Mouse (Mus musculus): ENCODE data around the gene Hmcn1.

The Hmcn1 gene

DNA sequence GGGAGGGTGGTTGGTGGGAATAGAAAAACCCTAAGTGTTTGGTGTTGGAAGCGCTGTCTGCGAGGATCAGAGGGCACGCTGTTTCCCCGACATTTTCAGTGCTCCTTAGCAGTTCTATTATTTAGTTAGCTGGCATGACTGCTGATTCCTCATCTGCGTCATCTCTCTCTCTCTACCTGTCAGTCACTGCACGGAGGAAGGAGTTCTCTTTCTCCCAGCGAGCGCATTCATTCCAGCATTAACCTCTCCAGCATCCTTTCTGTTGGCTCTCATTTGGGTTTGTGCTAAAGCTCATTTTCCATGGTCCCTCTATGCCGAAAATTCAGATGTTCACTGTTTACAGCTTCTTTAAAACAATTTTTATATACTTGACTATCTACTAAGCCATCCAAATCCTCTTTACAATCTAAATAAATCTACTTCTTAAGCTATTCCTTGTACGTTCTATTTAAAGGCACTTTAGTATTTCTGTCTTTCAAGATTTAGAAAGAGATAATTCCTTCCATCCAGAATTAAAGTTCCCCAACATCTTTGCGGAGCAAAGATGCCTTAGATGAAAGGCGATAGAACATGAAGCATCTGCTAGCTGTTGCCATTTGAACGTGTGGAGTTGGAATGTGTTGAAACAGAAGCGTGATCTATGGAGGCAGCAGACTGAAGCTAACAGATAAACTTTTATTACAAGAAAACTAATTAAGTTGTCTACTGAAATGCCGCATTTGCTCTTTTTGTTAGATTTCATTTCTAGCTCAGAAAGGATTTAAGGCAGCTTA, 210.0 kb downstream of the Hmcn1 start:
- no peak for DNase-seq (ENCODE audit: low read depth, low spot score)

- DNase-seq (ENCODE audit: low read depth, low spot score) = no peak
These were observed 213.3 kb downstream of the Hmcn1 start for GRCm38 (mm10) chr1:150779902-150780301.

GRCm38 (mm10) chr1:150776741-150777140, 216.5 kb downstream of the Hmcn1 start:
- no peak for DNase-seq (ENCODE audit: low read depth, low spot score)

- DNase-seq (ENCODE audit: low read depth, low spot score) = no peak
These were observed 217.5 kb downstream of the Hmcn1 start for GRCm38 (mm10) chr1:150775742-150776141.

GRCm38 (mm10) chr1:150772958-150773357, 220.3 kb downstream of the Hmcn1 start:
- DNase-seq (ENCODE audit: low read depth, low spot score) = no peak

- no peak for DNase-seq (ENCODE audit: low read depth, low spot score)
These were observed 222.2 kb downstream of the Hmcn1 start for GRCm38 (mm10) chr1:150770948-150771521.

- no peak for DNase-seq (ENCODE audit: low read depth, low spot score)
These were observed 223.4 kb downstream of the Hmcn1 start for GRCm38 (mm10) chr1:150769836-150770235.

DNA sequence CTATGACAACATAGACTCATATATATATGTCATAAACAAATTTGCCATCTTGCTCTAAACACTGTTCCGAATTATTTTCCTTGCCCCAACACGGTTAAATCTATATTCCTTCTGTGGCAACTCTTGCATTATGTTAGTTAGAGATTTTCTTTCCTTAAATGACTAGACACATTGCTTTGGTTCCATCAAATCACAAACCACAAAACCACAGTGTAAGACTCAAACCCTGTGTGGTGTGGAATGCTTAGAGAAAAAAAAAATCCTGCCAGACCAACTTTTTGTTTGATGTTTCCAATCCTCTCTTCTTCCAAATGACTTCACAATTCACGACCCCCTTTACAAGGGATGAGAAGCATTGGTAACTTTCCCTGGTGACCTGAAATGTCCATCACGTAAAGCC, 231.6 kb downstream of the Hmcn1 start:
- DNase-seq (ENCODE audit: low read depth, low spot score) = no peak

GRCm38 (mm10) chr1:150760801-150761331, 232.4 kb downstream of the Hmcn1 start:
- DNase-seq (ENCODE audit: low read depth, low spot score) = no peak

GRCm38 (mm10) chr1:150759476-150760079, 233.7 kb downstream of the Hmcn1 start:
- DNase-seq (ENCODE audit: low read depth, low spot score) = no peak

GRCm38 (mm10) chr1:150753920-150754319, 239.3 kb downstream of the Hmcn1 start:
- DNase-seq (ENCODE audit: low read depth, low spot score) = no peak

GRCm38 (mm10) chr1:150748783-150749182, 244.5 kb downstream of the Hmcn1 start:
- DNase-seq (ENCODE audit: low read depth, low spot score) = no peak

DNA sequence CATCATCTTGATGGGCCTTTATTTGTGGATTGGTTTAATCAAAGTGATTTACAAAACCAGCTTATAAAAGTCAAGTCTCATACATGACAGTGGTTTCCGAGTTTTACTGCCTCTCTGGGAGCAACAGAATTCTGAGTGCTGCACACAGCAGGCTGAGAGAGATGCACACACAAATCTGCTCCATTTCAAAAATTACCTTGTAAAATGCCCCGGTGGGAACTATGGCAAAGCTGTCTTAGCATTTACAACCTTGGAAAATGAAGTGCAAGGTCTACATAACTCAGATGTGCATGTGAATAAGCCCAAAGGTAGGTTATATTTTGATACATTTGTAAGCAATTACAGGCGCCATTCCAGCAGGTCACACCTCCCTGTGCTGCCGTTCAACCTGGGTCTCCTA, 245.5 kb downstream of the Hmcn1 start:
- DNase-seq (ENCODE audit: low read depth, low spot score) = no peak

- DNase-seq (ENCODE audit: low read depth, low spot score) = no peak
These were observed 250.0 kb downstream of the Hmcn1 start for GRCm38 (mm10) chr1:150743097-150743843.

DNA sequence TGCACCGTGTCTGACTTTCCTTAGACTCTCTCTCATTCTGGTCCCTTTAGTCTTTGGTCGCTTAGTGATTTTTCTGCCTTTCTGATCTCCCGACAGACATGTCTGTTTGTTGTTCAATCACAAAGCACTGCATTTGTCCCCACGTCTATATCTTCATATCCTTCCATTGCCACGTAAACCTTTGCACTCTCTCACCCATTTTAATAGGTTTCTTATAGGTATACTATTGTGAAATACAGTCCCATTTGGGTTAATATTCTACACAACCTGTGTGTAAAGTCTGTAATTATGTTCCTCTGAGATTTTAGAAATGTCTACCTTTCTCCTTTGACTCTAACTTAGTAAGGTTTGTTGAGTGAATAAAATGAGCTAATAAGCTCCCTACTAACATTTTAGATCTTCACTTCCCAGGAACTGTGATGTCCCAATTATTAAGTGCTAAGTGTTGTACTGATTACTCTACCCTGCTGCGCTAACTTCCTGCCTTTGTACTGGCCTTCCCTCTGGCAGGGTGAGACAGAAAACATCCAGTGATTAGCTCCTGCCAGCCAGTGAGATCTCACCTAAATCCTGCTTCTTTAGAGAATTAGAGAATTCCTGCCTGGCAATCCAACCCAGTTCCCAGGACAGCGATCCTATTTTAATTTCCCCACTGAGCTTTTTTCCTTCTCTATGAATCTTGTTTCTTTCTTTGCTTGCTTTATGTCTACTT, 250.7 kb downstream of the Hmcn1 start:
- DNase-seq (ENCODE audit: low read depth, low spot score) = no peak

DNA sequence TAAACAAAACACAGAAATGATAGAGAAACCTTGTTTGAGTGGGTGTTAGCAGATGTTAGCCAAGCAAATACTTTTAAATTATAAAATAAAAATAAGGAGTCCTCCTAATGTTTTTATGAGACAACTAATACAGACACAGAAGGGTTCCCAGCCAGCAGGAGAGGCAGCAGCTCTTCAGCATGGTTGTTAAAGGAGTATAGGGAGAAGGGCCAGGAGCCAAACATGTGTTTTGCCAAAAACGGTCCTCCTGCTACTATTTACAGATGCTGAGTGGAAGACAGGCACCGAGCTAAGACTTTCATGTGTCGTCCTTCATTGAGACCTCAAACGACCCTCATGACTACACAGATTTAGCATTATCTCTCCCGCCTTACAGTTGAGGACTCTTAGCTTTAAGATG, 281.8 kb downstream of the Hmcn1 start:
- no peak for DNase-seq (ENCODE audit: low read depth, low spot score)

GRCm38 (mm10) chr1:150706502-150706901, 286.7 kb downstream of the Hmcn1 start:
- no peak for DNase-seq (ENCODE audit: low read depth, low spot score)

DNA sequence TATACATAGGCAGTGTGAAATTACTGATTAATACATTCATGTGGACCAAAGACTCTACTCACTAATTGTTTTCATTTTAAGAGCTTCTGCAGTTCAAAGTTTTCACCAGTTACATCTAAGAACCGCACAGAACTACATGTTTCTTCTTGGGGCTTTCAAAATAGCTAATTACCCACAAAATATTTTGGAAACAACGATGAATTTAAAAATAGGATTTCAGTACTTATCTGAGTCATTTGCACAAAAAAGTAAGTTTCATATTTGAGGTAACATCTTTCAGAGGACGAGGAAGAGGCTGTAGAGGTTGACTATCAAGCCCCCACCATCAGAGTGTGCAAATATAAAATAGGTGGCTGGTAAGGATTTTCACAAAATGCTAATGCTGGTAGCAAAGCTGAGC, 295.5 kb downstream of the Hmcn1 start:
- no peak for DNase-seq (ENCODE audit: low read depth, low spot score)

DNA sequence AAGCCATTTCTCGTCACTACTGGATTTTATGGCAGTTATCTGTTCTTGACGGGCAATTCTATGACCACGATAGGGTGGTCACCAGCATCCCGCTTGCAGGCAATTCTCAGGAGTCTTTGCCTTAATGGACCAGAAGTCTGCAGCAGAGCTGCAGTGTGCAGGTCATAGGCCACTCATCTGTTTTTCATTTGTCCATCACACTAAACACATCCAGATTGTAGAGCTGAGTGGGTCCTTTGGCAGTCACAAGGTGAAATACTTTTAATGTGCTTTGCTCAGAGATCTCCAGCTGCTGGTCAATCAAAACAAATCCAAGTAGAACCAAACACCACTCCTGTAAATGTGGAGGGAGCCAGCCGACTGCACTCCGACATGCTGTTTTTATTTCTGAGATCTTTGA, 311.2 kb downstream of the Hmcn1 start:
- DNase-seq (ENCODE audit: low read depth, low spot score) = no peak

GRCm38 (mm10) chr1:150681433-150681832, 311.8 kb downstream of the Hmcn1 start:
- DNase-seq (ENCODE audit: low read depth, low spot score) = no peak

DNA sequence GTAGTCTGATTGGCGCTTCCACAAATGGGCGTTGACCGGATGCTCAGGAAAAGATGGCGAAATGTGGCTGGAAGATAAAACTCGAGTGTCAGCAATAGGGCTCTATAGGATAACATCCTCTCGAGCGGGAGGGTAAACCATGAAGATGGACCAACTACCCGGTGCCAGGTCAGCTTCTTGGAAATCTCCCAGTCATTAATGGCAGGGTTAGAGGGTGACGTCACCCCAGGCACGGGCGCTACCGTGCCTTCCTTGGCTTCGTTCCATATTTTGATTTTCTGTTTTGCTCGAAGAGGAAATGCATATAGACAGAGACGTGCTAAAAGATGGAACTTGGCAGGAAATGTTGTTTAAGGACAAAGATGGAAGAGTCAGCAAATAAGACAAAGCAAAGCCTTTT, 312.2 kb downstream of the Hmcn1 start:
- no peak for DNase-seq (ENCODE audit: low read depth, low spot score)

Data from WW6 (cell line).